Mouse (Mus musculus) 416B (cell line): ENCODE results near the gene Fn1.
A peak's percentile ranks its signal among the peaks of the same experiment; 100 is the strongest.

Source experiments
- DNase-seq: peaks from one replicate; pipeline ENCODE4 v3.0.0; 2011; ENCODE audit warnings: low read depth

Fn1 gene

GRCm38 (mm10) chr1:71652551-71653399 is at the start of gene Fn1:
Gene Fn1, minus strand, starts transcription at chr1:71653200.
- DNase-seq, result no peak

GRCm38 (mm10) chr1:71696093-71696492 is 43.1 kb upstream of the Fn1 start:
- DNase-seq, result no peak

GRCm38 (mm10) chr1:71691472-71692277 is 38.7 kb upstream of the Fn1 start:
- no peak for DNase-seq

- no peak for DNase-seq
Measured at GRCm38 (mm10) chr1:71688926-71689303, 35.9 kb upstream of the Fn1 start.

GRCm38 (mm10) chr1:71688272-71688925 is 35.4 kb upstream of the Fn1 start:
- no peak for DNase-seq

GRCm38 (mm10) chr1:71686791-71687190 is 33.8 kb upstream of the Fn1 start:
- DNase-seq, result no peak

- DNase-seq, result no peak
Measured at GRCm38 (mm10) chr1:71683736-71684135, 30.7 kb upstream of the Fn1 start.

GRCm38 (mm10) chr1:71682194-71682715 is 29.3 kb upstream of the Fn1 start:
- DNase-seq, result no peak

GRCm38 (mm10) chr1:71681306-71681705 is 28.3 kb upstream of the Fn1 start:
- DNase-seq, result no peak

- DNase-seq, result no peak
Measured at GRCm38 (mm10) chr1:71680046-71680672, 27.2 kb upstream of the Fn1 start.

GRCm38 (mm10) chr1:71675420-71675819 is 22.4 kb upstream of the Fn1 start:
- peak; percentile 3 for DNase-seq

- no peak for DNase-seq
Measured at GRCm38 (mm10) chr1:71674274-71674673, 21.3 kb upstream of the Fn1 start.

- DNase-seq, result no peak
Measured at GRCm38 (mm10) chr1:71673398-71673910, 20.5 kb upstream of the Fn1 start.

GRCm38 (mm10) chr1:71672346-71672745 is 19.3 kb upstream of the Fn1 start:
- DNase-seq, result no peak

- DNase-seq, result no peak
Measured at GRCm38 (mm10) chr1:71663242-71663641, 10.2 kb upstream of the Fn1 start.

- DNase-seq, result no peak
Measured at GRCm38 (mm10) chr1:71658632-71659031, 5.6 kb upstream of the Fn1 start.

GRCm38 (mm10) chr1:71656309-71656708 is 3.3 kb upstream of the Fn1 start:
- no peak for DNase-seq

GRCm38 (mm10) chr1:71654221-71654620 is 1.2 kb upstream of the Fn1 start:
- DNase-seq, result no peak

GRCm38 (mm10) chr1:71653400-71654159 is 580 bp upstream of the Fn1 start:
- no peak for DNase-seq

- DNase-seq, result no peak
Measured at GRCm38 (mm10) chr1:71651828-71652227, 1.2 kb downstream of the Fn1 start.

- no peak for DNase-seq
Measured at GRCm38 (mm10) chr1:71651315-71651714, 1.7 kb downstream of the Fn1 start.
